Mouse (Mus musculus) layer of hippocampus, adult 2 months (tissue): ENCODE results near the gene Lemd1. TPM values are rescaled to one million over a fixed set of nuclear protein-coding genes. Genes with fewer than 3 reads are reported as not detected.
"Not testable (repeated sequence)": the region's sequence is repeated elsewhere in the genome, so short reads cannot be mapped to it uniquely, and the experiment has no call there.

ENCODE experiments used
- DNase-seq, 2 experiments: peaks; one replicate each; pipeline ENCODE4 v3.0.0; 2022; ENCODE audit warnings: low spot score in 2 of 2
- H3K27ac ChIP-seq: fragments of 200-600 bp; 2 replicates; pipeline ENCODE4 v1.8.1; 2022
- H3K4me3 ChIP-seq: fragments of 200-600 bp; 2 replicates; pipeline ENCODE4 v1.8.1; 2022; ENCODE audit warnings: mild to moderate bottlenecking
- CTCF ChIP-seq: fragments of 200-600 bp; conservative IDR thresholded peaks from 2 replicates; pipeline ENCODE4 v1.8.1; 2022; ENCODE audit warnings: antibody characterized with exemption, mild to moderate bottlenecking, moderate library complexity
- total RNA-seq, 2 experiments: library from RNA; stranded (reverse); gene quantifications; 2 replicates each; pipeline ENCODE4 v1.2.3; 2021

Lemd1 gene
- total RNA-seq, 2 experiments from 2014 or later = 0.64 to 0.88 TPM

- no peak for DNase-seq
Measured at GRCm38 (mm10) chr1:132153691-132154090, 37.5 kb upstream of the Lemd1 start.

GRCm38 (mm10) chr1:132155737-132156136, 35.5 kb upstream of the Lemd1 start:
- Histone ChIP-seq H3K27ac (no peak overlapping the region), H3K4me3 (no peak overlapping the region)
- peak; percentile 74 to 85 for DNase-seq
- TF ChIP-seq CTCF = peak; percentile 92

More at GRCm38 (mm10) chr1:132153691-132154090, 37.5 kb upstream of the Lemd1 start:
- no peak overlapping the region for H3K4me3 ChIP-seq
- no peak for TF ChIP-seq CTCF
- H3K27ac ChIP-seq = no peak overlapping the region

GRCm38 (mm10) chr1:132157016-132157781, 34.0 kb upstream of the Lemd1 start:
- H3K4me3 ChIP-seq = no peak overlapping the region
- peak; percentile 98 for TF ChIP-seq CTCF
- H3K27ac ChIP-seq = no peak overlapping the region
- peak; percentile 78 to 95 for DNase-seq

GRCm38 (mm10) chr1:132157808-132158207, 33.4 kb upstream of the Lemd1 start:
- DNase-seq = no peak
- no peak for TF ChIP-seq CTCF
- Histone ChIP-seq H3K4me3 (no peak overlapping the region), H3K27ac (no peak overlapping the region)

- no peak for DNase-seq
- no peak for TF ChIP-seq CTCF
- Histone ChIP-seq H3K27ac (no peak overlapping the region), H3K4me3 (no peak overlapping the region)
Measured at GRCm38 (mm10) chr1:132158741-132159140, 32.5 kb upstream of the Lemd1 start.

- no peak for DNase-seq
- TF ChIP-seq CTCF = no peak
- H3K4me3 ChIP-seq = no peak overlapping the region
Measured at GRCm38 (mm10) chr1:132159681-132160080, 31.6 kb upstream of the Lemd1 start.

GRCm38 (mm10) chr1:132161211-132161880, 29.9 kb upstream of the Lemd1 start:
- Histone ChIP-seq H3K27ac (no peak overlapping the region), H3K4me3 (no peak overlapping the region)
- no peak for DNase-seq
- TF ChIP-seq CTCF = no peak

More at GRCm38 (mm10) chr1:132159681-132160080, 31.6 kb upstream of the Lemd1 start:
- no peak overlapping the region for H3K27ac ChIP-seq

GRCm38 (mm10) chr1:132162618-132163017, 28.6 kb upstream of the Lemd1 start:
- TF ChIP-seq CTCF = peak; percentile 47
- not testable (repeated sequence) for DNase-seq, H3K27ac ChIP-seq, H3K4me3 ChIP-seq

GRCm38 (mm10) chr1:132164780-132165518, 26.3 kb upstream of the Lemd1 start:
- H3K4me3 ChIP-seq = no peak overlapping the region
- DNase-seq = no peak
- TF ChIP-seq CTCF = no peak
- no peak overlapping the region for H3K27ac ChIP-seq

GRCm38 (mm10) chr1:132165859-132166258, 25.4 kb upstream of the Lemd1 start:
- H3K4me3 ChIP-seq = no peak overlapping the region
- no peak for DNase-seq
- H3K27ac ChIP-seq = no peak overlapping the region
- peak; percentile 66 for TF ChIP-seq CTCF

- no peak for DNase-seq
- H3K4me3 ChIP-seq = no peak overlapping the region
- no peak for TF ChIP-seq CTCF
- no peak overlapping the region for H3K27ac ChIP-seq
Measured at GRCm38 (mm10) chr1:132168115-132168767, 23.0 kb upstream of the Lemd1 start.

GRCm38 (mm10) chr1:132170698-132171097, 20.5 kb upstream of the Lemd1 start:
- Histone ChIP-seq H3K27ac (no peak overlapping the region), H3K4me3 (no peak overlapping the region)
- no peak for DNase-seq
- no peak for TF ChIP-seq CTCF
